Mouse (Mus musculus) embryonic facial prominence, embryonic 12.5 days (tissue): Measurements from ENCODE around the gene Milr1. TPM values are rescaled to one million over a fixed set of nuclear protein-coding genes. Genes with fewer than 3 reads are reported as not detected.

Experiments used
- ATAC-seq: fragments of 200-750 bp; cut with Nextera tagmentation; 2 replicates; pipeline ENCODE4 v1.8.0; 2017; ENCODE audit not compliant: insufficient number of reproducible peaks, insufficient read depth, low FRiP score, low TSS enrichment
- H3K27ac ChIP-seq: fragments of 300-500 bp; sonication (generic); 2 replicates; pipeline ENCODE4 v1.5.1; 2016; ENCODE audit warnings: mild to moderate bottlenecking
- H3K27me3 ChIP-seq: fragments of 300-500 bp; sonication (generic); 2 replicates; pipeline ENCODE4 v1.6.1; 2016; ENCODE audit warnings: mild to moderate bottlenecking, moderate library complexity
- H3K36me3 ChIP-seq: fragments of 300-500 bp; sonication (generic); 2 replicates; pipeline ENCODE4 v1.6.1; 2016; ENCODE audit warnings: mild to moderate bottlenecking
- H3K4me1 ChIP-seq: fragments of 300-500 bp; sonication (generic); 2 replicates; pipeline ENCODE4 v1.6.1; 2016
- H3K4me2 ChIP-seq: fragments of 300-500 bp; sonication (generic); replicated peaks from 2 replicates; pipeline ENCODE4 v1.6.1; 2016; ENCODE audit warnings: mild to moderate bottlenecking, moderate library complexity
- H3K4me3 ChIP-seq: fragments of 300-500 bp; sonication (generic); 2 replicates; pipeline ENCODE4 v1.5.1; 2016; ENCODE audit warnings: mild to moderate bottlenecking
- H3K9ac ChIP-seq: fragments of 300-500 bp; sonication (generic); 2 replicates; pipeline ENCODE4 v1.6.1; 2016; ENCODE audit warnings: mild to moderate bottlenecking, moderate library complexity
- H3K9me3 ChIP-seq: fragments of 300-500 bp; sonication (generic); 2 replicates; pipeline ENCODE4 v1.6.1; 2016; ENCODE audit warnings: mild to moderate bottlenecking, moderate library complexity
- WGBS: fragments of 180-500 bp; shearing (Covaris S2); methylation state at CpG from one replicate; pipeline ENCODE4 v1.1.7; 2016; 5-methylcytosine and 5-hydroxymethylcytosine counted together
- polyA plus RNA-seq: library from polyadenylated mRNA; unstranded; fragments of >200 nt; fragmentation: Nextera tagmentation; extraction: Ambion mirVana; gene quantifications from 2 replicates; pipeline ENCODE4 v1.2.1, GENCODE M21; 2016

Milr1 gene
- polyA plus RNA-seq, 1 experiment from 2014 or later: 1.4 TPM

GRCm38 (mm10) chr11:106759028-106759427 lies 8.0 kb downstream of the Milr1 start:
- H3K27me3 ChIP-seq: no peaks in the 10 kb centered on the region
- no peak overlapping the region for H3K27ac ChIP-seq
- H3K9me3 ChIP-seq: no peaks in the 10 kb centered on the region
- no peak for ATAC-seq
- no peak overlapping the region for H3K4me2 ChIP-seq
- H3K4me1 ChIP-seq: peaks cover 18% of the 10 kb centered on the region
- no peak overlapping the region for H3K9ac ChIP-seq
- H3K36me3 ChIP-seq: no peaks in the 10 kb centered on the region
- H3K4me3 ChIP-seq: no peak overlapping the region
- 98% methylated on average over 3 of the region's 3 CpGs for WGBS

DNA sequence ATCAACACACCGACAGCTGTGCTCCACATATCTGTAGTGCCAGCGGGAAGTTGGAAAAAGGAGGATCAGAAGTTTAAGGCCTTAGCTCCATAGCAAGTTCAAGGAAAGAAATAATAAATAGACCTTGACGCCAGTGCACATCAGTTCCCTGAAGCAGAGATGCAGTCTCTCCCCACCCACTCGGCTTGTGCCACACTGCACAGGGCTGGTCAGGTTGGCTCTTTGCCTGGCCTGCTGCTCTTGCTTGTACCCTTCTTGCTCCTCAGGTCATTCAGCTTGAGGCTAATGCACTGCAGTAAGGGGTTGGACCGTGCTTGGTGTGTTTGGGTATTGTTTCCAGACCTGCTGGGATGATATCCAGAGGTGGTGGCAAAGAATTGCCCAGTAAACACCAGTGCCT lies 9.5 kb downstream of the Milr1 start:
- H3K36me3 ChIP-seq: 0 out of 2 replicates have a peak, but pooled peaks cover 5% of the 10 kb centered on the region

DNA sequence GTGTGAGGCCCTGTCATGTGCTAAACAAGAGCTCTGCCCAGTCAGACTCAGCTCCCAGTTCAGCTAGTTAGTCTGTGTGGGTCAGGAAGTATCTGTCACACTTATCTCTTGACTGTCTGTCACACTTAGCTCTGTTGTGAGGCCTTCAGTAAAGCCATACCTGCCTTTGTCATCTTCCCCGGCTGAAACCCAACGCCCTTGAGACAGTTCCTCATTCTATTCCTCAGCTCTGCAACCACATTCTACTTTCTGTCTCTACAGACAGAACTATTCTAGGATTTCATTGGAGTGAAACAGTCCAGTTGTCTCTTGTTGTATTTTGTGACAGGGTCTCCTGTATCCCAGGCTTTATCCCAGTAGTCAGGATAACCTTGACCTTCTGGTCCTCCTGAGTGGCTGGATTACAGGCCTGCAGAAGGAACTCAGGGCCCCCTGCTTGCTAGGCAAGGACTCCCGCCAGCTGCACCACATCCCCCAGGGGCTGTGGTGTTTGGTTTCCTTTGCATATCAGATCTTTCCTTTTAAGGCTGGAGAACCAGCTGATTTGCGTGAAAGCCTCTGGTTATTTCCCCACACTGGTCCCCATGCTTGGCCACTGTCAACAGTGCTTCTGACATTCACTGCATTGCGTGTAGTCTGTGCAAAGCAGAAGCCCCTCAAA lies 11.2 kb downstream of the Milr1 start:
- peaks cover 21% of the 10 kb centered on the region for H3K36me3 ChIP-seq
- H3K9me3 ChIP-seq: no peaks in the 10 kb centered on the region
- no peaks in the 10 kb centered on the region for H3K27me3 ChIP-seq
- no peak overlapping the region for H3K4me3 ChIP-seq
- H3K4me2 ChIP-seq: no peak overlapping the region; the same call in 1 of the 2 replicates
- H3K4me1 ChIP-seq: peaks cover 18% of the 10 kb centered on the region
- ATAC-seq: peak; percentile 84
- H3K9ac ChIP-seq: no peak overlapping the region
- WGBS: 27% methylated on average over 5 of the region's 5 CpGs
- H3K27ac ChIP-seq: peak overlapping the region; percentile 80

More for the DNA sequence above, 9.5 kb downstream of the Milr1 start:
- Histone ChIP-seq H3K4me3 (no peak overlapping the region), H3K9ac (no peak overlapping the region), H3K4me1 (peaks cover 18% of the 10 kb centered on the region), H3K27me3 (no peaks in the 10 kb centered on the region), H3K4me2 (no peak overlapping the region), H3K27ac (no peak overlapping the region), H3K9me3 (no peaks in the 10 kb centered on the region)
- WGBS: 96% methylated on average over 5 of the region's 5 CpGs
- ATAC-seq: no peak

- Histone ChIP-seq H3K27ac (peak overlapping the region; percentile 80), H3K9ac (no peak overlapping the region), H3K27me3 (no peaks in the 10 kb centered on the region), H3K4me3 (no peak overlapping the region), H3K36me3 (peaks cover 26% of the 10 kb centered on the region), H3K4me2 (no peak overlapping the region; the same call in 1 of the 2 replicates), H3K4me1 (peaks cover 18% of the 10 kb centered on the region), H3K9me3 (no peaks in the 10 kb centered on the region)
- 69% methylated on average over 9 of the region's 9 CpGs for WGBS
- ATAC-seq: 0 out of 2 replicates have a peak, but pooled peaks have one; percentile 42
These were observed 11.8 kb downstream of the Milr1 start for GRCm38 (mm10) chr11:106762800-106763185.

DNA sequence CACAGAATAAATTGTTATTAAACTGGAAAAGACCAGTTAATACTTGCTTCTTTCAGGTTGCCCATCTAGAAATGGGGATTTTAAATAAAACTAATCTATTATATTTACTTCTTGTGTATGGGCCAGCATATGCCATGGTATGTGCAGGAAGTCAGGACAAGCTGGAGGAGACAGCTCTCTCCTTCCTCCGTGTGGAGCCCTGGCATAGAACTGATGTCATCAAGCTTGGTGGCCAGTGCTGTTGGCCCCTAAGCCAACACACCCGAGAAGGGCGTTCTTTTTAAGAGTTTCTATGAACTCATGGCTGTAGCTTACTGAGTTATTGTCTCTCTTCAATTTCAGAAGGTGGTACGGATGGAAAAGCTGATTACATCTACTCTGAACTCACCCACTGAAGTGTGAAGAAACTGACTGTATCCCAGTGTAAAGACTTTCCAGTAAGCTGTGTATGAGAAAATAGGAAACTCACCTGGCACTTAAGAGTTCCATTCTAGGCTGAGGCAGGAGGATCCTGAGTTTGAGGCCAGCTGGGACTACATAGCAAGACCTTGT lies 15.7 kb downstream of the Milr1 start:
- H3K4me2 ChIP-seq: no peak overlapping the region
- peaks cover 55% of the 10 kb centered on the region for H3K36me3 ChIP-seq
- no peak overlapping the region for H3K4me3 ChIP-seq
- no peaks in the 10 kb centered on the region for H3K27me3 ChIP-seq
- H3K9me3 ChIP-seq: no peaks in the 10 kb centered on the region
- ATAC-seq: no peak
- WGBS: 92% methylated on average over 4 of the region's 4 CpGs
- H3K9ac ChIP-seq: no peak overlapping the region
- H3K27ac ChIP-seq: no peak overlapping the region
- H3K4me1 ChIP-seq: peaks cover 16% of the 10 kb centered on the region

- peaks cover 8% of the 10 kb centered on the region for H3K4me1 ChIP-seq
- peaks cover 61% of the 10 kb centered on the region for H3K36me3 ChIP-seq
- WGBS: 90% methylated on average over 4 of the region's 4 CpGs
- H3K9me3 ChIP-seq: no peaks in the 10 kb centered on the region
- no peak overlapping the region for H3K4me3 ChIP-seq
- no peak for ATAC-seq
- H3K4me2 ChIP-seq: no peak overlapping the region
- no peak overlapping the region for H3K9ac ChIP-seq
- no peak overlapping the region for H3K27ac ChIP-seq
- no peaks in the 10 kb centered on the region for H3K27me3 ChIP-seq
These were observed 16.5 kb downstream of the Milr1 start for GRCm38 (mm10) chr11:106767516-106767915.

- Histone ChIP-seq H3K9me3 (no peaks in the 10 kb centered on the region), H3K27me3 (no peaks in the 10 kb centered on the region), H3K4me1 (no peaks in the 10 kb centered on the region), H3K4me2 (no peak overlapping the region), H3K27ac (no peak overlapping the region), H3K9ac (no peak overlapping the region), H3K4me3 (no peak overlapping the region), H3K36me3 (peaks cover 84% of the 10 kb centered on the region)
- no peak for ATAC-seq
- 94% methylated on average over 9 of the region's 9 CpGs for WGBS
These were observed 19.4 kb downstream of the Milr1 start for GRCm38 (mm10) chr11:106770195-106770974.

DNA sequence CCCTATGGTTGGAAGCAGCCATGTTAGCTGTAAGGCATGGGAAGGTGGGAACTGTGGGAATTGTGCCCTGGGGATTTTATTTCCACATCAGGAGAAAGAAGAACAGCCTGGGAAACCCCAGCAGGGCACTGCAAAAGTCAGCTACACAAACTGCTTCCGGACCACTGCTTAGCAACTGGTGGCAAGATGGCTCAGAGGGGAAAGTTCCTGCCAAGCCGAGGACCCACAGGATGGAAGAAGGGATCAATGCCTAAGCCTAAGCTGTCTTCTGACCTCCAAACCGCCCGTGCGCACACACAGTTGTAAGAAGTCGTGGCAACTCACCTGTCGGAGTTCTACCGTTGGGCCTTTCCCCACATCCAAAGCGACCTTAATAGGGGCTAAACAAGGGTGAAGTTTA lies 22.0 kb downstream of the Milr1 start:
- H3K27me3 ChIP-seq: no peaks in the 10 kb centered on the region
- no peaks in the 10 kb centered on the region for H3K9me3 ChIP-seq
- peaks cover 70% of the 10 kb centered on the region for H3K36me3 ChIP-seq
- 91% methylated on average over 9 of the region's 9 CpGs for WGBS
- H3K4me1 ChIP-seq: no peaks in the 10 kb centered on the region; the same call in 1 of the 2 replicates
- H3K9ac ChIP-seq: no peak overlapping the region
- no peak overlapping the region for H3K4me2 ChIP-seq
- no peak for ATAC-seq
- no peak overlapping the region for H3K27ac ChIP-seq
- no peak overlapping the region for H3K4me3 ChIP-seq

DNA sequence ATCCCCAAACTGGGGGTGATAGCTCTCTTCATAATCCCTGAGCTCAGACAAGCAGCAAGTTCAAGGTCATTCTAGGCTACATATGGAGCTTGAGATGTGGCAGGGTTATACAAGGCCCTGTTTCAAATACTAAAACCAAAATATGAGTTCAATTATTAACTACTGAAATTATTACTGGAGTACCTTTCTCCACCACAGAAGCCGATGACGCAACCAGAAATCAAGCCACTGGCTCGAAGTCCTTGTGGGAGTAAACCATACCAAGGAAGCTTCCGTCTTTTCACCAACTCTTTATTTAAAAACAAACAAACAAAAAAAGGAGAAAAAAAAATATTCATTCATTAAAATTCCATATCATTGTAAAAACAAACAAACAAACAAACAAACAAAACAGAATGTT lies 25.9 kb downstream of the Milr1 start:
- H3K36me3 ChIP-seq: peaks cover 57% of the 10 kb centered on the region
- H3K9me3 ChIP-seq: no peaks in the 10 kb centered on the region
- no peak overlapping the region for H3K9ac ChIP-seq
- WGBS: 91% methylated on average over 4 of the region's 4 CpGs
- H3K4me3 ChIP-seq: no peak overlapping the region
- no peaks in the 10 kb centered on the region for H3K27me3 ChIP-seq
- H3K4me2 ChIP-seq: no peak overlapping the region
- no peaks in the 10 kb centered on the region; the same call in 1 of the 2 replicates for H3K4me1 ChIP-seq
- ATAC-seq: no peak
- H3K27ac ChIP-seq: no peak overlapping the region

- Histone ChIP-seq H3K9ac (no peak overlapping the region), H3K4me3 (no peak overlapping the region), H3K4me1 (no peaks in the 10 kb centered on the region; the same call in 1 of the 2 replicates), H3K9me3 (no peaks in the 10 kb centered on the region), H3K36me3 (peaks cover 57% of the 10 kb centered on the region), H3K4me2 (no peak overlapping the region), H3K27ac (no peak overlapping the region), H3K27me3 (no peaks in the 10 kb centered on the region)
- ATAC-seq: no peak
- 90% methylated on average over 3 of the region's 3 CpGs for WGBS
These were observed 26.4 kb downstream of the Milr1 start for GRCm38 (mm10) chr11:106777395-106777794.

GRCm38 (mm10) chr11:106778132-106778531 lies 27.1 kb downstream of the Milr1 start:
- H3K9me3 ChIP-seq: no peaks in the 10 kb centered on the region
- no peaks in the 10 kb centered on the region for H3K27me3 ChIP-seq
- H3K4me1 ChIP-seq: peaks cover 3% of the 10 kb centered on the region
- H3K4me3 ChIP-seq: peak overlapping the region; percentile 66
- WGBS: 93% methylated on average over 7 of the region's 7 CpGs
- no peak overlapping the region for H3K27ac ChIP-seq
- peak overlapping the region; percentile 65 for H3K4me2 ChIP-seq
- no peak for ATAC-seq
- H3K9ac ChIP-seq: no peak overlapping the region
- peaks cover 57% of the 10 kb centered on the region for H3K36me3 ChIP-seq
